Mouse (Mus musculus): ENCODE measurements around the gene Lurap1l. TPM values are rescaled to one million over a fixed set of nuclear protein-coding genes. Genes with fewer than 3 reads are reported as not detected.

Lurap1l gene
- polyA plus RNA-seq, 1 experiment: 10.0 TPM

DNA sequence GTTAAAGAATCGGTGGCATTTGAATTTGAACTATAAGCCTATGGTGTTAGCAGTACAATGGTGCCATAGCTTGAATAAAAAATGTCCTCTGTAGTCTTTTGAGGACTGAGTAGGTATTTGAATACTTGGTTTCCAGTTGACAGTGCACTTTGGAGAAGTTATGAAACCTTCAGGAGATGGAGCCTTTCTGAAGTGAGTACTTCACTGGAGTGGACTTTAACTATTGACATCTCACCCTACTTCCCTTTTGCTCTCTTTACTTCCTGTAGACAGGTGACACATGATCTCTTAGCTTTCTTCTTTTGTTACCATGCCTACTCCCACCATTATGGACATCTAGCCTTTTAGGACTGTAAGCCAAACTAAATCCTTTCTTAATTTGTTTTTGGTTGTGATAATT is 80.4 kb downstream of the Lurap1l start:
- H3K27ac ChIP-seq (ENCODE audit: insufficient read depth, low read depth, low read length): no peak overlapping the region
- no peaks in the 10 kb centered on the region for H3K4me1 ChIP-seq (ENCODE audit: control insufficient read depth, insufficient read depth, low read length)
- WGBS: 95% methylated on average over 1 of the region's 1 CpGs

DNA sequence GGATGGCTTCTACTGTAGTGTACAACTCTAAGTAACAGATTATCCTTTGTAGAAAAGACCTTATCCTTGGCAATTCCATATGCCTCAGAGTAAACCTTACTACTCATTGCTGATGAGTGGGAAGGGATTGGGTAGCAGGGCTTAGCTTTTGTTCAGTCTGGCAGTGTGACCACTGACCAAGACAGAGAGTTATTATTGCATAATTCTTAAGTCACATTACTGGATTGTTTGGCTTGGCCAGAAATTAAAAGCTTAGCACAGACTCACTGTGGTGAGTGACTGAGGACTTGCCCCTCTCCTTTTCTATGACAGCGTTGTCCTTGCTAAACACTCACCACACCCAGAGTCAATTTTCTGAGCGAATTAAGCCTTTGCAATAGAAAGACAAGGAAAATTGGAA is 93.1 kb downstream of the Lurap1l start:
- H3K27ac ChIP-seq (ENCODE audit: insufficient read depth, low read depth, low read length): no peak overlapping the region
- DNase-seq: no peak
- no peaks in the 10 kb centered on the region for H3K36me3 ChIP-seq (ENCODE audit: control insufficient read depth, insufficient read depth, low read length)
- H3K4me3 ChIP-seq (ENCODE audit: insufficient read depth, low read depth, low read length): no peak overlapping the region
- WGBS: 74% methylated on average over 2 of the region's 2 CpGs
- H3K27me3 ChIP-seq (replicated peaks; ENCODE audit: control insufficient read depth, insufficient read depth, low read length): no peaks in the 10 kb centered on the region; the same call in 1 of the 2 replicates
- no peaks in the 10 kb centered on the region for H3K4me1 ChIP-seq (ENCODE audit: control insufficient read depth, insufficient read depth, low read length)
- TF ChIP-seq POLR2A (IDR thresholded peaks at IDR 0.05; ENCODE audit: low read depth, low read length) (no peak), CTCF (conservative IDR thresholded peaks at IDR 0.05; ENCODE audit: insufficient read depth, insufficient read length, low read depth, low read length) (no peak)

More for the DNA sequence above, 80.4 kb downstream of the Lurap1l start:
- no peaks in the 10 kb centered on the region for H3K36me3 ChIP-seq (ENCODE audit: control insufficient read depth, insufficient read depth, low read length)
- H3K4me3 ChIP-seq (ENCODE audit: insufficient read depth, low read depth, low read length): no peak overlapping the region
- no peaks in the 10 kb centered on the region for H3K27me3 ChIP-seq (replicated peaks; ENCODE audit: control insufficient read depth, insufficient read depth, low read length)
- no peak for TF ChIP-seq CTCF (conservative IDR thresholded peaks at IDR 0.05; ENCODE audit: insufficient read depth, insufficient read length, low read depth, low read length)
- no peak for TF ChIP-seq POLR2A (IDR thresholded peaks at IDR 0.05; ENCODE audit: low read depth, low read length)
- no peak for DNase-seq

Other genes with a start within 250 kb of the Lurap1l start
- not detected in 2 replicates for gene Tyrp1, start 76.5 kb upstream of the Lurap1l start, polyA plus RNA-seq (2012; rRNA removed)

Data from kidney, adult 2 months (tissue).